Mouse (Mus musculus) hindbrain, embryonic 11.5 days (tissue): ENCODE measurements around the gene Olfr628. TPM values are rescaled to one million over a fixed set of nuclear protein-coding genes. Genes with fewer than 3 reads are reported as not detected.
"Not testable (repeated sequence)": the region's sequence is repeated elsewhere in the genome, so short reads cannot be mapped to it uniquely, and the experiment has no call there.

Experiments
- ATAC-seq: fragments of 200-750 bp; cut with Nextera tagmentation; 2 replicates; pipeline ENCODE4 v1.8.0; 2017; ENCODE audit warnings: mild to moderate bottlenecking, moderate TSS enrichment, moderate library complexity; ENCODE audit not compliant: low FRiP score
- DNase-seq: peaks from one replicate; pipeline ENCODE4 v3.0.0-alpha.2; 2015; ENCODE audit warnings: low spot score
- H3K27ac ChIP-seq: fragments of 300-500 bp; sonication (generic); 2 replicates; pipeline ENCODE4 v1.5.1; 2014; ENCODE audit warnings: mild to moderate bottlenecking, low read depth, low read length
- H3K27me3 ChIP-seq: fragments of 300-500 bp; sonication (generic); 2 replicates; pipeline ENCODE4 v1.6.1; 2014; ENCODE audit warnings: mild to moderate bottlenecking, low read length, moderate library complexity, mixed read lengths; ENCODE audit not compliant: control insufficient read depth, insufficient read depth
- H3K36me3 ChIP-seq: fragments of 300-500 bp; sonication (generic); 2 replicates; pipeline ENCODE4 v1.6.1; 2014; ENCODE audit warnings: mild to moderate bottlenecking, low read length, moderate library complexity, mixed read lengths; ENCODE audit not compliant: control insufficient read depth, insufficient read depth
- H3K4me1 ChIP-seq: fragments of 300-500 bp; sonication (generic); replicated peaks from 2 replicates; pipeline ENCODE4 v1.6.1; 2014; ENCODE audit warnings: low read length, mixed read lengths; ENCODE audit not compliant: control insufficient read depth, insufficient read depth
- H3K4me2 ChIP-seq: fragments of 300-500 bp; sonication (generic); replicated peaks from 2 replicates; pipeline ENCODE4 v1.6.1; 2014; ENCODE audit warnings: mild to moderate bottlenecking, low read depth, low read length
- H3K4me3 ChIP-seq: fragments of 300-500 bp; sonication (generic); 2 replicates; pipeline ENCODE4 v1.5.1; 2014; ENCODE audit warnings: low read depth, low read length
- H3K9ac ChIP-seq: fragments of 300-500 bp; sonication (generic); 2 replicates; pipeline ENCODE4 v1.6.1; 2014; ENCODE audit warnings: low read depth, low read length
- H3K9me3 ChIP-seq: fragments of 300-500 bp; sonication (generic); 2 replicates; pipeline ENCODE4 v1.6.1; 2016; ENCODE audit warnings: low read length; ENCODE audit not compliant: control insufficient read depth
- WGBS: fragments of 180-500 bp; shearing (Covaris S2); extraction: QIAGEN DNeasy Blood & Tissue Kit; methylation state at CpG from one replicate; pipeline ENCODE4 v1.1.7; 2014; 5-methylcytosine and 5-hydroxymethylcytosine counted together
- polyA plus RNA-seq: library from polyadenylated mRNA; unstranded; fragments of >200 nt; fragmentation: Nextera tagmentation; extraction: Ambion mirVana; gene quantifications from 2 replicates; pipeline ENCODE4 v1.2.1, GENCODE M21; 2014

Olfr628 gene
- polyA plus RNA-seq, 1 experiment from 2014 or later, result not detected

DNA sequence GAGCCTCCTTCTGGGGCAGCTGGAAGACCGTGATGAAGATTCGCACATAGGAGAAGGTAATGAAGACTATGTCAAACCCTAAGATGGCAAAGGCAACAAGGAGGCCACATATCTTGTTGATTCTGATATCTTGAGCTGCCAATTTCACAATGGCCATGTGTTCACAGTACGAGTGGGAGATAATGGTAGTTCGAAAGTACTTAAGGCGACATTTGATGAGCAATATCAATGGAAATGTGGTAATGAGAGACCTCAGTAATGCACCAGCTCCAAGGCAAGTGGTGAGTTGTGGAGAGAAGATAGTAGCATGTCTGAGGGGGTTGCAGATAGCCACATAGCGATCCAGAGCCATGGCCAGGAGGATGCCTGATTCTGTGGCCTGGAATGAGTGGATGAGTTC lies 37.5 kb downstream of the Olfr628 start:
- ATAC-seq, H3K27ac ChIP-seq: not testable (repeated sequence)
- WGBS, result 97% methylated on average over 4 of the region's 6 CpGs

DNA sequence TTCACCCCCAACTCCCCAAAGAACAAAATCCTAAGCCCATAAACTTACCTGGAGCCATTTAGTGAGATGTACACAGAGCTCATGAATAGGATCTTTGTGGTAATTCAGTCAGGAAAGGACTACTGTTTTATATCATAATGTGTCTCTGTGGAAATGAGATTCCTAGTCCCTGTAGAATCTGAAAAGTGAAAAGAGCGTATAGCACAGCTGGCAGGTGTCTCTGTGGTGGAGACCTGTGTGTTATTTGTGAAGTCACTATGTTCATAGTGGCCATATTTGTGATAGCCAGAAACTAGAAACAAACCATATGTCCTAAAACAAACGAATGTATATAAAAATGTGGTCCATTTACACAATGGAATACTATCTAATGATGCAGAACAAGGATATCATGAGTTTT lies 41.3 kb downstream of the Olfr628 start, which contains the start of gene Olfr69:
TSS of gene Olfr69 (minus strand) at position 101 of the 400 bp plus-strand sequence.
- no peak within 1 kb of the TSS for H3K9ac ChIP-seq
- H3K4me2 ChIP-seq, result no peak within 1 kb of the TSS
- no peaks in the 10 kb centered on the region for H3K36me3 ChIP-seq
- DNase-seq (no peak), ATAC-seq (no peak)
- no peaks in the 10 kb centered on the region for H3K9me3 ChIP-seq
- no peak within 1 kb of the TSS for H3K27ac ChIP-seq
- 62% methylated on average over 2 of the region's 2 CpGs for WGBS
- H3K4me3 ChIP-seq, result no peak within 1 kb of the TSS
- H3K27me3 ChIP-seq, result no peaks in the 10 kb centered on the region
- H3K4me1 ChIP-seq, result no peaks in the 10 kb centered on the region

More for the DNA sequence above, 37.5 kb downstream of the Olfr628 start:
- H3K36me3 ChIP-seq, H3K4me1 ChIP-seq, H3K9me3 ChIP-seq, H3K4me3 ChIP-seq, DNase-seq, H3K27me3 ChIP-seq, H3K4me2 ChIP-seq, H3K9ac ChIP-seq: not testable (repeated sequence)

DNA sequence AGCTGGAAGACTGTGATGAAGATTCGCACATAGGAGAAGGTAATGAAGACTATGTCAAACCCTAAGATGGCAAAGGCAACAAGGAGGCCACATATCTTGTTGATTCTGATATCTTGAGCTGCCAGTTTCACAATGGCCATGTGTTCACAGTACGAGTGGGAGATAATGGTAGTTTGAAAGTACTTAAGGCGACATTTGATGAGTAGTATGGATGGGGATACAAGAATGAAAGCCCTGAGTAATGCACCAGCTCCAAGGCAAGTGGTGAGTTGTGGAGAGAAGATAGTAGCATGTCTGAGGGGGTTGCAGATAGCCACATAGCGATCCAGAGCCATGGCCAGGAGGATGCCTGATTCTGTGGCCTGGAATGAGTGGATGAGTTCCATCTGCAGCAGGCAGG lies 47.5 kb downstream of the Olfr628 start:
- H3K9ac ChIP-seq, H3K4me3 ChIP-seq, H3K9me3 ChIP-seq, H3K27me3 ChIP-seq, H3K36me3 ChIP-seq, H3K4me2 ChIP-seq, DNase-seq, H3K4me1 ChIP-seq, H3K27ac ChIP-seq, ATAC-seq: not testable (repeated sequence)
- 76% methylated on average over 3 of the region's 4 CpGs for WGBS

DNA sequence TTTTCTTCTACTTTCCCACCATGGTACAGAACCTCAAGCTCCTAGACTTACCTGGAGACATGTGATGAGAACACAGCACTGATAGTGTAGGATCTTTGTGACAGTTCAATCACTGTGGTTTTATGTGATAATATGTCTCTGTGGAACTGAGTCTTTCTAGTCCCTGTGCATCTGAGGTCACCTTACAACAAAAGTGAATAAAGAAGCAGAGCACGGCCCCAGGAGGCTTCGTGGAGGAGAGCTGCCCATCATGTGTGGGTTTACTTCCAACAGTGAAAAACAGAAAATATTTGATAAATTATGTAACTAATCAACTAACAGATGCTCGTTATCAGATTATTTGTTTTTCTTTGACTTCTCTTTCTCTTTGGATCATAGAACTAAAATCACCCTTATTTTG lies 49.4 kb downstream of the Olfr628 start, which contains the start of gene Olfr68:
TSS of gene Olfr68 (minus strand) at position 101 of the 400 bp plus-strand sequence.
- no peak for DNase-seq
- no peak for ATAC-seq
- no peak within 1 kb of the TSS for H3K9ac ChIP-seq
- no peaks in the 10 kb centered on the region for H3K27me3 ChIP-seq
- no peak within 1 kb of the TSS for H3K4me3 ChIP-seq
- no peak within 1 kb of the TSS for H3K4me2 ChIP-seq
- WGBS, result 79% methylated on average over 3 of the region's 3 CpGs
- H3K9me3 ChIP-seq, result no peaks in the 10 kb centered on the region
- no peak within 1 kb of the TSS for H3K27ac ChIP-seq
- H3K36me3 ChIP-seq, result no peaks in the 10 kb centered on the region
- H3K4me1 ChIP-seq, result no peaks in the 10 kb centered on the region

Other genes starting within 250 kb of the Olfr628 start
- not detected in 2 replicates for gene Olfr609, start 232.3 kb upstream of the Olfr628 start, polyA plus RNA-seq
- not detected in 2 replicates for gene Olfr610, start 218.3 kb upstream of the Olfr628 start, polyA plus RNA-seq
- gene Olfr611, start 209.5 kb upstream of the Olfr628 start, polyA plus RNA-seq, result not detected in 2 replicates
- not detected in 2 replicates for gene Olfr612, start 187.7 kb upstream of the Olfr628 start, polyA plus RNA-seq
- not detected in 2 replicates for gene Olfr613, start 182.3 kb upstream of the Olfr628 start, polyA plus RNA-seq
- gene Olfr615, start 174.3 kb upstream of the Olfr628 start, polyA plus RNA-seq, result not detected in 2 replicates
- not detected in 2 replicates for gene Olfr616, start 161.2 kb upstream of the Olfr628 start, polyA plus RNA-seq
- gene Olfr617, start 157.3 kb upstream of the Olfr628 start, polyA plus RNA-seq, result 0.29 TPM in 1 of 2 replicates, not detected in the other
- gene Olfr618, start 140.3 kb upstream of the Olfr628 start, polyA plus RNA-seq, result 0.09 TPM in 1 of 2 replicates, not detected in the other
- gene Olfr619, start 129.8 kb upstream of the Olfr628 start, polyA plus RNA-seq, result not detected in 2 replicates
- gene Olfr620, start 117.8 kb upstream of the Olfr628 start, polyA plus RNA-seq, result not detected in 2 replicates
- not detected in 2 replicates for gene Olfr622, start 87.7 kb upstream of the Olfr628 start, polyA plus RNA-seq
- gene Olfr623, start 66.7 kb upstream of the Olfr628 start, polyA plus RNA-seq, result not detected in 2 replicates
- 0.03 and 0.04 TPM in 2 replicates for gene Olfr624, start 59.2 kb upstream of the Olfr628 start, polyA plus RNA-seq
- not detected in 2 replicates for gene Olfr625-ps1, start 47.7 kb upstream of the Olfr628 start, polyA plus RNA-seq
- not detected in 2 replicates for gene Olfr243, start 15.7 kb upstream of the Olfr628 start, polyA plus RNA-seq
- not detected in 2 replicates for gene Olfr629, start 14.6 kb downstream of the Olfr628 start, polyA plus RNA-seq
- gene Olfr630, start 27.0 kb downstream of the Olfr628 start, polyA plus RNA-seq, result not detected in 2 replicates
- not detected in 2 replicates for gene Olfr69, start 41.2 kb downstream of the Olfr628 start, polyA plus RNA-seq
- gene Olfr68, start 49.3 kb downstream of the Olfr628 start, polyA plus RNA-seq, result not detected in 2 replicates
- gene Olfr67, start 61.4 kb downstream of the Olfr628 start, polyA plus RNA-seq, result not detected in 2 replicates
- 658 and 732 TPM in 2 replicates for gene Hbb-bt, start 83.6 kb downstream of the Olfr628 start, polyA plus RNA-seq
- gene Hbb-bs, start 97.7 kb downstream of the Olfr628 start, polyA plus RNA-seq, result 266 and 269 TPM in 2 replicates
- not detected in 2 replicates for gene Hbb-bh2, start 110.1 kb downstream of the Olfr628 start, polyA plus RNA-seq
- 2,447 and 2,531 TPM in 2 replicates for gene Hbb-bh1, start 112.8 kb downstream of the Olfr628 start, polyA plus RNA-seq
- 10,698 and 10,834 TPM in 2 replicates for gene Hbb-y, start 122.8 kb downstream of the Olfr628 start, polyA plus RNA-seq
- gene Olfr66, start 155.9 kb downstream of the Olfr628 start, polyA plus RNA-seq, result not detected in 2 replicates
- not detected in 2 replicates for gene Olfr64, start 164.1 kb downstream of the Olfr628 start, polyA plus RNA-seq
- gene Olfr65, start 173.1 kb downstream of the Olfr628 start, polyA plus RNA-seq, result not detected in 2 replicates
- gene Olfr631, start 198.5 kb downstream of the Olfr628 start, polyA plus RNA-seq, result not detected in 2 replicates
- gene Olfr632, start 204.0 kb downstream of the Olfr628 start, polyA plus RNA-seq, result 0.13 TPM in 1 of 2 replicates, not detected in the other
- gene Olfr633, start 214.1 kb downstream of the Olfr628 start, polyA plus RNA-seq, result not detected in 2 replicates
- gene Olfr635, start 240.8 kb downstream of the Olfr628 start, polyA plus RNA-seq, result not detected in 2 replicates